Mouse (Mus musculus) heart, adult 18-20 months (tissue): ENCODE data around the gene Ctbs. TPM values are rescaled to one million over a fixed set of nuclear protein-coding genes. Genes with fewer than 3 reads are reported as not detected.
A peak's percentile ranks its signal among the peaks of the same experiment; 100 is the strongest.

ENCODE experiments used
- DNase-seq, 2 experiments: peaks; one replicate each; pipeline ENCODE4 v3.0.0; 2021 to 2022; ENCODE audit warnings: mixed read lengths in 1 of 2
- long read RNA-seq, 2 experiments: library from polyadenylated mRNA; stranded (forward); transcript quantifications; one replicate each; pipeline ENCODE4 v2.0.0; 2021
- total RNA-seq, 2 experiments: library from RNA; stranded (reverse); gene quantifications; 2 replicates each; pipeline ENCODE4 v1.2.3; 2021

The Ctbs gene
- total RNA-seq, result 1 to 10 TPM; 2.6 to 3.4 TPM
- long read RNA-seq, experiment 1, partial matches to known transcripts, result 0 of 5 reads
- long read RNA-seq, experiment 1, other reads (novel, unspliced or antisense), result 1 of 5 reads
- long read RNA-seq, experiment 2, partial matches to known transcripts, result 0 of 1 reads
- long read RNA-seq, experiment 2, other reads (novel, unspliced or antisense), result 0 of 1 reads

GRCm38 (mm10) chr3:146449745-146450250 is at the start of gene Ctbs:
Gene Ctbs, plus strand, starts transcription at chr3:146449795.
- no peak for DNase-seq

- no peak for DNase-seq
Measured at GRCm38 (mm10) chr3:146403770-146404169, 45.8 kb upstream of the Ctbs start.

DNA sequence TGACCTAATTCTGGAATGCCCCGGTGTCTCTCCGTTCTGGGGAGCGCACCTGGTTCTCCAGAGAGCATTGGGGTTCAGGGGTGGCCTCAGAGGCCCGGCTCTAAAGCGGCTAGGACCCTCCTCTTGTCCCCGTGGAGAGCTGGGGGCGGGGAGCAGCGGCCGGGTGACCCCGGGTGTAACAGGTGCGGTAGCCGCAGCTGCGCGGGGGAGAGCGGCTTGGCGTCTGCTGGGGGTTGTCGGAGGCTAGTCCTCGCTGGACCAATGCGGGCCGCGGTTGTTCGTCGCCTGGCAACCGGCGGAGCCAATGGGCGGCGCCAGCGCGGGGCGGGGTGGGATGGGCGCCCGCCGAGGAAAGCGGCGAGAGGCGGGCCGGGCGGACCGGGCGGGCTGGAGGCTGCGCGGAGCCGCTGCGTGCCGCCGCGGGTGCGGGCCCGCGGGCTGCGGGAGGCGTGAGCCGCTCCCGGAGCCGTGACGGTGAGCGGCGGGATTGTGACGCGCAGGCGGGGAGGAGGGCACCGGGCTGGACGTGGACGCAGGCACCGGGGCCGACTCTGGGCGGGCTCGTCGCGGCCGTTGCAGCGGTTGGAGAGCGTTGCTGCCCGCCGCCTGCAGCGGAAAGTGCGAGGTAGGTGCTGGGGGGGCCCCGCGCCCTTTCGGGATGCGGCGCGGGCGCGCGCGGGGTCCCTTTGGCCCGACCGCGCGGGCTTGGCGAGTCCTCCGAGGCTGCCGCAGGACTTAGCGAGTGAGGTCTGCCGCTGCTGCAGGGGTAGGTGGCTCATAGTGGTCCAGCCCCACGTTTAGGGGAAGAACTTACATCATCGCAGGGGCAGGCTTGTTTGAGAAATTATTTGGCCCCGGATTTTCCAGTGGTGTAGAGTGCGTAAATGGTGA is 45.0 kb upstream of the Ctbs start, which contains the start of gene Ssx2ip:
Ssx2ip (plus strand) TSS at position 332 of the 891 bp plus-strand sequence.
- DNase-seq, result peak; percentile 97 to 99

- no peak for DNase-seq
Measured at GRCm38 (mm10) chr3:146405213-146406006, 44.2 kb upstream of the Ctbs start.

GRCm38 (mm10) chr3:146406007-146406341 is 43.6 kb upstream of the Ctbs start:
- no peak for DNase-seq

DNA sequence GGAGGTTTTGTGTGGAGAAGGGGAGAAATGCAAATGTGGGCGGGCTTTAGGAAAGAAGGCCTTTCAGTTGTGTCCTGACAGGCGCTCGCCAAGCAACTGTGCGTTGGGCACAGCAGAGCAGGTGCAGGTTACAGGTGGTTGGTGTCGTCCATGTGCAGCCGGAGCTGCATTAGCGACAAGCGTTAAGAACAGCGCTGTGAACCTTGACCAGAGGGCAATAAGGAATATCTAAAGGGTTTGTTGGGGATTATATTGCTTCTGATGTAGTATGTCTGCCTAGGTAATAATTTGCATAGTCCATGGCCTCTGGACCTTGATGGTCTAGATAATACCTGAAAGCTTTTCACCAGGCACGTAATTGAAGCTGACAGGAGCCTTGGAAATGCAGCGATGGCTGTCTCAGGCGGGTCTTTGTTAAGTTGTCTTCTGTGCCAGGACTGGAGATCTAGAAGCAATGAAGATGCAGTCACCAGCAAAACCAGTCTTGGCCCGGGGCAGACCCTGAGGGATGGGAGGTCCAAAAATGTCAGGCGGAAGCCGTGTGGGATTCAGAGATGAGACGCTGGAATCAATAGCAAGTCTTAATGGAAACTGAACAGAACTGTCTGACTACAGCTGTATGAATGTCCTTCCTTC is 42.4 kb upstream of the Ctbs start:
- DNase-seq, result no peak

GRCm38 (mm10) chr3:146410114-146410513 is 39.5 kb upstream of the Ctbs start:
- no peak for DNase-seq

GRCm38 (mm10) chr3:146412008-146412407 is 37.6 kb upstream of the Ctbs start:
- no peak for DNase-seq

- DNase-seq, result no peak
Measured at GRCm38 (mm10) chr3:146412480-146412879, 37.1 kb upstream of the Ctbs start.

- no peak for DNase-seq
Measured at GRCm38 (mm10) chr3:146413016-146413415, 36.6 kb upstream of the Ctbs start.

- DNase-seq, result peak in 1 of 2 experiments; percentile 24
Measured at GRCm38 (mm10) chr3:146413992-146414391, 35.6 kb upstream of the Ctbs start.

DNA sequence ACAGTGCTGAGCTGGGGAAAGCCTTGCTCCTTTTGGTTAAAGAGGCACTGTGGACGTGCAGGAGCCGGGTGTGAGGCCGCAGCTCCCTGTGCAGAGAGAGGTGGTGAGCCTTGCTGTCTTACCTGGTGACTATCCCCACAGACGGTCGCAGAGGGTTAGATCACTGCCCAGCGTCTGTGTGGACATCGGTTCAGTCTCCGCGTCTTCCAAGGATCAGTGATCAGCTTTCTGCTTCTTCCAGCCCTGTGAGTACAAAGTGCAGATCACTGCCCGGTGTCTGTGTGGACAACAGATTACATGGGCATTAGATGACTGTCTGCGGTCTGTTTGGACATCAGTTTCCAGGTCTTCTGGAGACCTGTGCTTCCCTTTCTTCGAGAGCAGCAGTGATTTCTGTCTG is 35.0 kb upstream of the Ctbs start:
- no peak for DNase-seq

DNA sequence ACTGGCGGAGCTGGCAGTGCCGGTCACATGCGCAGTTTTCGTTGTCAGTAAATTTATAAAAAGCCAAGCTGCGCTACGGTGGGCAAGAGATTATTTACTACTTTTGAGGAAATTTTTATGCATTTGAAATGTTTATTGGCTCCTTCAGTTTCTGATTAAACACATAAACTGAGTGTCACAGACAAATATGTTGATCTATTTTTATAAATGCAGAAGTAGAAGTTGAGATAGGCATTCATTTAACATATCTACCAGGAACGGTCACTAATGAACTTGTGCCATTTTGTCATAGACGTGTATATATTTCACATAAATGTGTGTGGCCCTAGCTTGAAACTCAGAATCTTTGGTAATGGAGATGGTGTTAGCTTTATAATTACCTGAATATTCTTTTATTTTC is 31.7 kb upstream of the Ctbs start:
- no peak for DNase-seq

GRCm38 (mm10) chr3:146418901-146419300 is 30.7 kb upstream of the Ctbs start:
- DNase-seq, result no peak

DNA sequence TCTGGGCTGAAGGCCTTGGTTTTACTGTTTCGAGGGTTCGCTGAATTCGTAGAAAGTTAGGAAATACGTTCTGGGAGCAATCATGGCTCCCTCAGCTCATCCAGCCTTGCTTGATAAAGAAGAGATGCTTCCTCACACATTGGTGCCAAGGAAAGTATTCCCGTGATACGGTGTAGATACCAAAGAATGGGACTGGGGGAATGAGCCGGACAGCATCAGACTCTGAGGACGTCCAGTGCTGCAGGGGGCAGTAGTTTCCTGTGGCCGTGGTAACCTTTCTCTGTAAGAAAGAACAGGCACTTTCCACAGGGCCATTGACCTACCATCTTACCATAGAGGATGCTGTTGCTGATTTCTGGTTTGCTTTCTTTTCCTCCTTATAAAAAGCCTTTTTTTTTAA is 30.1 kb upstream of the Ctbs start:
- DNase-seq, result no peak

GRCm38 (mm10) chr3:146419992-146420537 is 29.5 kb upstream of the Ctbs start:
- no peak for DNase-seq

GRCm38 (mm10) chr3:146421787-146422186 is 27.8 kb upstream of the Ctbs start:
- no peak for DNase-seq

GRCm38 (mm10) chr3:146423710-146424109 is 25.9 kb upstream of the Ctbs start:
- DNase-seq, result no peak

DNA sequence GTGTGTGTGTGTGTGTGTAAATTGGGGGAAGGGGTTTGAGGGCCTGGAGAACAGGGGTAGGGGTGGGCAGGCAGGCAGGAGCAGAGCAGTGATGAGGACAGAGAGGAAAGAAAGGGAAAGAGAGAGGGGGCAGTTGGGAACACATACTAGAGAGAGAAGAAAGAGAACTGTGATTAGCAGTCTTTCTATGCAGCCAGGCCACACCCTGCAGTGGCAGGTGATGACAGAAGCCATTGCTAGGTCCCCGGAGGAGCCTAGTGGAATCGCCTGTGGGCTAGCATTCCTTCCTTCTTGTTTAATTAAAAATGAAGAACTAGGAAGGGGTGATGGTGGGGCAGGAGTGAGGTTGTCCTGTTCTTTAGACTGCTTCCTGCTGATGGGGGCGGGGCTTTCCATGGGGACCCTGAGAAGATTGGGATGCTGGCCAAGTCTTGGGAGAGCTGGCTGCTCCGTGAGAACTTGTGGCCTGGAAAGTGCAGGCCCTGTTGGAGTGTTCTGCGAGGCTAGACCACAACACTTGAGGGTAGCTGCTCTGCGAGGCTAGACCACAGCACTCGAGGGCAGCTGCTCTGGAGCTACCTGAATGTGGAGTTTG is 25.2 kb upstream of the Ctbs start:
- no peak for DNase-seq

- no peak for DNase-seq
Measured at GRCm38 (mm10) chr3:146425902-146426301, 23.7 kb upstream of the Ctbs start.

DNA sequence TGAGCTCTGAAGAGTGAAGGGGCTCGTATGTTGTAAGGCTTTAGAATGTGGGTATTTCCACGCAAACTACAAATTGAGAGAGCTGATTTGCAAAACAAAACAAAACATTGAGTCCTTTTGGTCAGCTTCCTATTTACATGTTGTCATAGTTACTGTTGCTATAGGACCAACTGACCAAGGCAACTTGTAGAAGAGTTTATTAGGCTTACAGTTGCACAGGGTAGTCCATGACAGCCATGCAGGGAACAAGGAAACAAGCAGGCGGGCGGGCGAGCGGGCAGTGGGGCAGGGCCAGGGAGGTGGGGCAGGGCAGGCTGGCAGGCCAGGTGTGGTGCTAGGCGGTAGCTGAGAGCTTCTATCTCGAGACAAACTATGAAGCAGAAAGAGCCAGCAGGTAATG is 23.1 kb upstream of the Ctbs start:
- DNase-seq, result no peak
